Mouse (Mus musculus): ENCODE measurements at regions not wholly inside any gene's neighbourhood (a gene's known extent, or its start where the extent isn't known, plus 50 kb on each side); places are given as distances from the start of the nearest gene placed in this dataset.

- TF ChIP-seq POLR2A (IDR thresholded peaks at IDR 0.05; ENCODE audit: insufficient read length, low read depth) (no peak), POLR2AphosphoS2 (IDR thresholded peaks at IDR 0.05; ENCODE audit: insufficient read length, low read depth) (no peak), MAX (IDR thresholded peaks at IDR 0.05; ENCODE audit: low read depth) (no peak), TCF12 (IDR thresholded peaks at IDR 0.05; ENCODE audit: insufficient read depth, poor library complexity, severe bottlenecking) (no peak), REST (IDR thresholded peaks at IDR 0.05; ENCODE audit: insufficient read depth, insufficient read length) (no peak)
These were observed 400.1 kb downstream of the Med13l start for GRCm38 (mm10) chr5:118960521-118961001.
